Mouse (Mus musculus) liver, embryonic 14.5 days (tissue): ENCODE data around the gene Spats2.

Source experiments
- CTCF ChIP-seq: IDR thresholded peaks from 2 replicates; pipeline ENCODE4 v1.5.1; 2016; ENCODE audit warnings: antibody characterized with exemption, low read depth, control low read depth
- EP300 ChIP-seq: IDR thresholded peaks from 2 replicates; pipeline ENCODE4 v1.6.1; 2016; ENCODE audit warnings: antibody characterized with exemption, low read depth

DNA sequence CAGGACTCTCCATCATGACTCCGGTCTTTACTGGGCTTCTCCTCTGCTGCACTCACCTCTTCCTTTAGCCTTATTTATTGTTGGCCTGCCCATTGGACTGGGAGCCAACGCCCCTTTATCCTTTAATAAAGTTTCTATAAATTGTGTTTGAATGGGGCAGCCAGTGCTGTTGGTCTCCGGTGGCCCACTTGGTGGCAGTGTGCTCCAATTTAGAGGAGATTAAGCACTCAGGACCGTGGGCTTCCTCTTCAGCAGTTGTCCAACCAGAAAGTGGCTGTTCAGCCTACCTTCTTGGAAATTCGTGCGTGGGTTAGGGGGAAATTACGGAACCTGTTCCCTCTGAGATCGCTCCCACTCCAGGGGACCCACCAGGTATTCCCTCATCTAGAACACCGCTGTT lies 42.5 kb upstream of the Spats2 start:
- no peak for TF ChIP-seq EP300
- TF ChIP-seq CTCF = peak; percentile 62
